Mouse (Mus musculus) spleen, adult 2 months (tissue): ENCODE results near the gene Hnrnpa2b1.

Experiments
- CTCF ChIP-seq: fragments of 200-500 bp; IDR thresholded peaks from 2 replicates; pipeline ENCODE4 v1.5.1; 2011; ENCODE audit warnings: mild to moderate bottlenecking, inconsistent platforms; ENCODE audit not compliant: insufficient read depth, insufficient read length, insufficient replicate concordance; ENCODE audit errors: extremely low read depth
- POLR2A ChIP-seq: fragments of 200-500 bp; IDR thresholded peaks from 2 replicates; pipeline ENCODE4 v1.6.1; 2011; ENCODE audit warnings: low read depth, low read length, inconsistent platforms

GRCm38 (mm10) chr6:51457283-51457682 lies 12.4 kb downstream of the Hnrnpa2b1 start:
- TF ChIP-seq CTCF (no peak), POLR2A (no peak)
